Mouse (Mus musculus) CH12.LX (cell line): ENCODE data around the gene Fam222b. TPM values are rescaled to one million over a fixed set of nuclear protein-coding genes. Genes with fewer than 3 reads are reported as not detected.

Experiments used
- DNase-seq: peaks from one replicate; pipeline ENCODE4 v3.0.0-alpha.2; 2013; ENCODE audit errors: extremely low read depth
- H3K27ac ChIP-seq: 2 replicates; pipeline ENCODE4 v1.5.1; 2012; ENCODE audit warnings: low read depth, mild to moderate bottlenecking, control low read depth, moderate library complexity; ENCODE audit not compliant: insufficient read depth
- H3K27me3 ChIP-seq: replicated peaks from 2 replicates; pipeline ENCODE3; 2012; ENCODE audit warnings: inconsistent platforms
- H3K36me3 ChIP-seq, 2 experiments: replicated peaks in 1 of 2; 2 replicates each; pipeline versions ENCODE3 to v1.6.1; 2012; ENCODE audit warnings: inconsistent platforms in 1 of 2, low read length in 1 of 2, mild to moderate bottlenecking in 1 of 2, mixed read lengths in 1 of 2, moderate library complexity in 1 of 2; ENCODE audit not compliant: control insufficient read depth in 1 of 2, insufficient read depth in 1 of 2
- H3K4me1 ChIP-seq, 2 experiments: 2 replicates each; pipeline ENCODE4 v1.6.1; 2012; ENCODE audit warnings: inconsistent platforms in 1 of 2, moderate library complexity in 1 of 2; ENCODE audit not compliant: insufficient read depth in 2 of 2, control insufficient read depth in 1 of 2
- H3K4me2 ChIP-seq: 2 replicates; pipeline ENCODE4 v1.6.1; 2012; ENCODE audit warnings: low read depth, mild to moderate bottlenecking, control low read depth; ENCODE audit not compliant: poor library complexity, insufficient read depth, severe bottlenecking
- H3K4me3 ChIP-seq, 3 experiments: fragments of 150-350 bp in 1 of 3; sonication (generic) in 1 of 3; replicated peaks in 1 of 3; 2 replicates each; pipeline versions ENCODE3 to v1.5.1; 2011 to 2012; ENCODE audit warnings: low read depth in 2 of 3, low read length in 2 of 3, mild to moderate bottlenecking in 2 of 3, moderate library complexity in 2 of 3, control low read depth in 1 of 3, improper control_type of control experiment in 1 of 3, inconsistent platforms in 1 of 3, mixed read lengths in 1 of 3; ENCODE audit not compliant: poor library complexity in 1 of 3
- H3K79me2 ChIP-seq: replicated peaks from 2 replicates; pipeline ENCODE4 v1.6.1; 2012; ENCODE audit warnings: mild to moderate bottlenecking, moderate library complexity; ENCODE audit not compliant: control insufficient read depth, poor library complexity, insufficient read depth, severe bottlenecking; ENCODE audit errors: extremely low read depth
- H3K9ac ChIP-seq: 2 replicates; pipeline ENCODE4 v1.6.1; 2012; ENCODE audit warnings: low read depth, mild to moderate bottlenecking, control low read depth, moderate library complexity; ENCODE audit not compliant: insufficient read depth
- H3K9me3 ChIP-seq: replicated peaks from 2 replicates; pipeline ENCODE3; 2012; ENCODE audit warnings: low read length, inconsistent platforms, mixed read lengths
- CHD2 ChIP-seq: IDR thresholded peaks from 2 replicates; pipeline ENCODE4 v1.6.1; 2011; ENCODE audit warnings: low read length, improper control_type of control experiment
- CTCF ChIP-seq, 2 experiments: IDR thresholded peaks in 1 of 2; conservative IDR thresholded peaks in 1 of 2; 2 replicates each; pipeline ENCODE4 v1.5.1; 2011 to 2012; ENCODE audit warnings: low read depth in 2 of 2, low read length in 2 of 2, improper control_type of control experiment in 1 of 2, inconsistent platforms in 1 of 2, mild to moderate bottlenecking in 1 of 2, moderate library complexity in 1 of 2
- E2F4 ChIP-seq: IDR thresholded peaks from 2 replicates; pipeline ENCODE4 v1.6.1; 2011; ENCODE audit warnings: low read depth, low read length, improper control_type of control experiment; ENCODE audit not compliant: insufficient replicate concordance
- HCFC1 ChIP-seq: IDR thresholded peaks from 2 replicates; pipeline ENCODE4 v1.6.1; 2012; ENCODE audit warnings: low read depth, mild to moderate bottlenecking, inconsistent platforms, low read length, improper control_type of control experiment
- IRF4 ChIP-seq: IDR thresholded peaks from 2 replicates; pipeline ENCODE4 v1.6.1; 2014; ENCODE audit warnings: low read depth, mild to moderate bottlenecking, inconsistent platforms, low read length, improper control_type of control experiment
- JUN ChIP-seq: IDR thresholded peaks from 2 replicates; pipeline ENCODE4 v1.6.1; 2011; ENCODE audit warnings: low read depth, mild to moderate bottlenecking, low read length, improper control_type of control experiment, moderate library complexity; ENCODE audit not compliant: insufficient read depth
- JUND ChIP-seq: conservative IDR thresholded peaks from 2 replicates; pipeline ENCODE4 v1.6.1; 2011; ENCODE audit warnings: low read depth, low read length, improper control_type of control experiment
- MAX ChIP-seq: IDR thresholded peaks from 2 replicates; pipeline ENCODE4 v1.6.1; 2011; ENCODE audit warnings: low read length, improper control_type of control experiment
- NELFE ChIP-seq: IDR thresholded peaks from 2 replicates; pipeline ENCODE4 v1.6.1; 2011; ENCODE audit warnings: low read depth, low read length, improper control_type of control experiment
- NRF1 ChIP-seq: IDR thresholded peaks from 2 replicates; pipeline ENCODE4 v1.6.1; 2014; ENCODE audit warnings: low read depth, mild to moderate bottlenecking, inconsistent platforms, low read length, improper control_type of control experiment, moderate library complexity
- POLR2AphosphoS2 ChIP-seq: IDR thresholded peaks from 2 replicates; pipeline ENCODE4 v1.6.1; 2011; ENCODE audit warnings: low read depth, low read length, improper control_type of control experiment
- RAD21 ChIP-seq: IDR thresholded peaks from 2 replicates; pipeline ENCODE4 v1.6.1; 2011; ENCODE audit warnings: low read depth, mild to moderate bottlenecking, low read length, improper control_type of control experiment, moderate library complexity
- RCOR1 ChIP-seq: conservative IDR thresholded peaks from 2 replicates; pipeline ENCODE4 v1.6.1; 2012; ENCODE audit warnings: low read depth, mild to moderate bottlenecking, inconsistent platforms, low read length, improper control_type of control experiment
- SIN3A ChIP-seq: IDR thresholded peaks from 2 replicates; pipeline ENCODE4 v1.6.1; 2012; ENCODE audit warnings: low read length, improper control_type of control experiment, inconsistent platforms
- SMC3 ChIP-seq: IDR thresholded peaks from 2 replicates; pipeline ENCODE4 v1.6.1; 2011; ENCODE audit warnings: low read depth, low read length, improper control_type of control experiment
- TBP ChIP-seq: conservative IDR thresholded peaks from 2 replicates; pipeline ENCODE4 v1.6.1; 2011; ENCODE audit warnings: low read depth, low read length, improper control_type of control experiment
- TCF12 ChIP-seq: IDR thresholded peaks from 2 replicates; pipeline ENCODE4 v1.6.1; 2014; ENCODE audit warnings: low read depth, mild to moderate bottlenecking, inconsistent platforms, low read length, improper control_type of control experiment
- ZMIZ1 ChIP-seq: IDR thresholded peaks from 2 replicates; pipeline ENCODE4 v1.6.1; 2012; ENCODE audit warnings: low read depth, mild to moderate bottlenecking, inconsistent platforms, low read length, improper control_type of control experiment
- dilution Hi-C: fragments of 300-500 bp; cut with MboI; formaldehyde crosslinking; loops from 2 replicates; pipeline ENCODE4 v1.14.3; 2020; ENCODE audit warnings: low sequenced_read_pairs; ENCODE audit not compliant: extremely low pct_unique_long_range_greater_than_20kb, extremely low pct_ligation_motif_present
- in situ Hi-C: fragments of 300-500 bp; cut with MboI; formaldehyde crosslinking; loops from 3 replicates; pipeline ENCODE4 v1.14.3; 2019; ENCODE audit warnings: low sequenced_read_pairs, low pct_ligation_motif_present, low pct_unique_long_range_greater_than_20kb, mixed read lengths
- polyA plus RNA-seq: library from polyadenylated mRNA; unstranded; fragments of >175 nt; gene quantifications from 2 replicates; pipeline ENCODE4 v1.2.1, GENCODE M21; 2012; ENCODE audit warnings: low read depth; ENCODE audit not compliant: insufficient read length
- total RNA-seq, 2 experiments: library from RNA; depleted of rRNA; stranded (reverse); fragments of 300-350 nt in 1 of 2; fragments of >200 nt in 1 of 2; gene quantifications; 2 replicates each; pipeline ENCODE4 v1.2.3; 2012 to 2014

The Fam222b gene
- total and polyA plus RNA-seq, 3 experiments: 5.9 to 34.4 (median 8.7) TPM

- dilution Hi-C loops: no loop called here
- in situ Hi-C loops: no loop called here
- Histone ChIP-seq H3K36me3 (no peaks in the 10 kb centered on the region), H3K79me2 (no peaks in the 10 kb centered on the region), H3K9ac (no peak overlapping the region), H3K4me2 (peak overlapping the region; percentile 10; the same call in 1 of the 2 replicates), H3K27me3 (peaks cover 19% of the 10 kb centered on the region), H3K4me1 (0 out of 4 replicates have a peak, but pooled peaks cover 0 to 2% of the 10 kb centered on the region in 2 experiments), H3K27ac (no peak overlapping the region), H3K9me3 (peaks cover 14% of the 10 kb centered on the region), H3K4me3 (peak overlapping the region in 1 of 3 experiments; percentile 17)
- TF ChIP-seq CHD2 (peak; percentile 61), POLR2AphosphoS2 (no peak)
- no peak for DNase-seq
Measured at GRCm38 (mm10) chr11:78194411-78195100, 100.1 kb downstream of the Fam222b start.

GRCm38 (mm10) chr11:78195101-78195863, 100.8 kb downstream of the Fam222b start:
- Histone ChIP-seq H3K4me3 (no peak overlapping the region), H3K4me1 (0 out of 4 replicates have a peak, but pooled peaks cover 0 to 2% of the 10 kb centered on the region in 2 experiments), H3K79me2 (no peaks in the 10 kb centered on the region), H3K4me2 (no peak overlapping the region), H3K27ac (no peak overlapping the region), H3K9me3 (peaks cover 14% of the 10 kb centered on the region), H3K27me3 (peaks cover 19% of the 10 kb centered on the region)
- DNase-seq: no peak
- in situ Hi-C loops (no loop called here), dilution Hi-C loops (no loop called here)
- TF ChIP-seq TCF12 (no peak), JUND (no peak), RAD21 (no peak), TBP (no peak), MAX (no peak), ZMIZ1 (no peak), CHD2 (no peak), HCFC1 (no peak), CTCF (conservative IDR thresholded peaks at IDR 0.05 in 1 of 2, IDR thresholded peaks at IDR 0.05 in 1 of 2; ENCODE audit: low read depth in 2 of 2, low read length in 2 of 2) (no peak)
- TF ChIP-seq, all 38 proteins: peak for 0
- Histone ChIP-seq H3K9ac (no peak overlapping the region), H3K36me3 (no peaks in the 10 kb centered on the region)

DNA sequence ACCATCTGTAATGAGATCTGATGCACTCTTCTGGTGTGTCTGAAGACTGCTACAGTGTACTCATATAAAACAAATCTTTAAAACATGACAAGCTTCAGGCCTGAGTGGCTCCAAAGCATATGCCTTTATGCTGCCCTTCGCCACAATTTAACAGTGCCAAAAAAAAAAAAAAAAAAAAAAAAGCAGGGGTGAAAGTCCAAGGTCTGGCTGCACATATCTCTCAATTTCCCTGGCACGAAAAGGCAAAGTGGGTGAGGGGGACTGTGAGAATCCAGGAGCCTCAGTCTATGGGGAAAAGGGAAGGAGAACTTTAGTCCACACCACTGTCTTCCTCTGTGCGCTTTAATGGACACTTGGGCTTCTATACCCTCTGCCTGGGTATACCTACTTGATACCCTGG, 107.9 kb downstream of the Fam222b start:
- no peaks in the 10 kb centered on the region for H3K9me3 ChIP-seq
- H3K79me2 ChIP-seq: no peaks in the 10 kb centered on the region
- H3K4me1 ChIP-seq: peaks cover 5 to 16% of the 10 kb centered on the region in 2 experiments; a peak in 3 of 4 replicates
- no peak overlapping the region for H3K4me2 ChIP-seq
- DNase-seq: no peak
- no peak overlapping the region for H3K4me3 ChIP-seq
- peaks cover 40 to 55% of the 10 kb centered on the region in 2 experiments for H3K36me3 ChIP-seq
- no peak overlapping the region for H3K9ac ChIP-seq
- no peaks in the 10 kb centered on the region for H3K27me3 ChIP-seq
- H3K27ac ChIP-seq: no peak overlapping the region
- dilution Hi-C loops (no loop called here), in situ Hi-C loops (no loop called here)
- no peak for TF ChIP-seq NELFE
- TF ChIP-seq SIN3A: no peak
- TF ChIP-seq TCF12: no peak
- TF ChIP-seq SMC3: no peak
- no peak for TF ChIP-seq CTCF (conservative IDR thresholded peaks at IDR 0.05 in 1 of 2, IDR thresholded peaks at IDR 0.05 in 1 of 2; ENCODE audit: low read depth in 2 of 2, low read length in 2 of 2)
- TF ChIP-seq CHD2: no peak
- TF ChIP-seq RCOR1: no peak
- no peak for TF ChIP-seq E2F4
- no peak for TF ChIP-seq NRF1
- TF ChIP-seq IRF4: no peak
- no peak for TF ChIP-seq JUN
